Mouse (Mus musculus) limb, embryonic 15.5 days (tissue): Measurements from ENCODE around the gene Lman1l. TPM values are rescaled to one million over a fixed set of nuclear protein-coding genes. Genes with fewer than 3 reads are reported as not detected.

Source experiments
- ATAC-seq: fragments of 200-750 bp; cut with Nextera tagmentation; 2 replicates; pipeline ENCODE4 v1.8.0; 2017; ENCODE audit warnings: low read depth, moderate TSS enrichment; ENCODE audit not compliant: insufficient number of reproducible peaks, low FRiP score, low TSS enrichment
- H3K27ac ChIP-seq: fragments of 300-500 bp; sonication (generic); 2 replicates; pipeline ENCODE4 v1.5.1; 2015; ENCODE audit warnings: moderate library complexity, mild to moderate bottlenecking, inconsistent platforms
- H3K27me3 ChIP-seq: fragments of 300-500 bp; sonication (generic); 2 replicates; pipeline ENCODE4 v1.6.1; 2015; ENCODE audit warnings: inconsistent platforms
- H3K36me3 ChIP-seq: fragments of 300-500 bp; sonication (generic); 2 replicates; pipeline ENCODE4 v1.6.1; 2015; ENCODE audit warnings: inconsistent platforms
- H3K4me1 ChIP-seq: fragments of 300-500 bp; sonication (generic); 2 replicates; pipeline ENCODE4 v1.6.1; 2015; ENCODE audit warnings: inconsistent platforms
- H3K4me2 ChIP-seq: fragments of 300-500 bp; sonication (generic); 2 replicates; pipeline ENCODE4 v1.6.1; 2015; ENCODE audit warnings: mild to moderate bottlenecking, inconsistent platforms
- H3K4me3 ChIP-seq: fragments of 300-500 bp; sonication (generic); 2 replicates; pipeline ENCODE4 v1.5.1; 2015; ENCODE audit warnings: mild to moderate bottlenecking, inconsistent platforms
- H3K9ac ChIP-seq: fragments of 300-500 bp; sonication (generic); 2 replicates; pipeline ENCODE4 v1.6.1; 2015; ENCODE audit warnings: inconsistent platforms
- H3K9me3 ChIP-seq: fragments of 300-500 bp; sonication (generic); 2 replicates; pipeline ENCODE4 v1.6.1; 2016; ENCODE audit warnings: inconsistent platforms
- WGBS: fragments of 180-500 bp; shearing (Covaris S2); methylation state at CpG from one replicate; pipeline ENCODE4 v1.1.7; 2015; 5-methylcytosine and 5-hydroxymethylcytosine counted together
- polyA plus RNA-seq: library from polyadenylated mRNA; unstranded; fragments of >200 nt; fragmentation: Nextera tagmentation; extraction: Ambion mirVana; gene quantifications from 2 replicates; pipeline ENCODE4 v1.2.1, GENCODE M21; 2015

Lman1l gene
- polyA plus RNA-seq, 1 experiment from 2014 or later: not detected

DNA sequence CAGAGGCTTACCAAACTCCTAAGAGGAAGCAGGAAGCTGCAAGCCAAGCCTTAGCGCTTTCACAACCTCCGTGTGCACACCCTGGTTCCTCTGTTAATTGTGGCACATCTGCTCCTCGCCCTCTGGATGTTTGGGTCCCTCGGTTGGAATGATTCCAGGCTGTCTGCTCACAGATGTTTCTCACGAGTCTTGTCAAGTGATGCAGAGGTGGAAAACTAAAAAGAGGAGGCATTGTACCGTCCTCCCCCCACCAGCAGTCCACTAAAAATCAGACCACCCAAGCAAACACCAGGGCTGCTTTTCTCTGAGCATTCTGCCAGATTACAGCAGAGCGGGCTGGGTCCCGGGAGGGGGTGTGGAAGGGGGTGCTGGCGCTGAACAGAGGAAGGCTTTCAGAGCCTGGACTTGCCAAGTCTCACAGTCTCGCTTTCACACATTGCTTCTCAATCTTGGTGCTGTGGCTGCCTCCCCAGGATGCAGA, 54.8 kb downstream of the Lman1l start:
- Histone ChIP-seq H3K9ac (no peak overlapping the region), H3K4me1 (peaks cover 47% of the 10 kb centered on the region), H3K36me3 (peaks cover 26% of the 10 kb centered on the region), H3K27me3 (no peaks in the 10 kb centered on the region), H3K4me2 (0 out of 2 replicates have a peak overlapping the region, but pooled peaks have one; percentile 24), H3K4me3 (no peak overlapping the region), H3K27ac (peak overlapping the region; percentile 83), H3K9me3 (no peaks in the 10 kb centered on the region)
- WGBS: 19% methylated on average over 10 of the region's 10 CpGs
- ATAC-seq: peak; percentile 67

DNA sequence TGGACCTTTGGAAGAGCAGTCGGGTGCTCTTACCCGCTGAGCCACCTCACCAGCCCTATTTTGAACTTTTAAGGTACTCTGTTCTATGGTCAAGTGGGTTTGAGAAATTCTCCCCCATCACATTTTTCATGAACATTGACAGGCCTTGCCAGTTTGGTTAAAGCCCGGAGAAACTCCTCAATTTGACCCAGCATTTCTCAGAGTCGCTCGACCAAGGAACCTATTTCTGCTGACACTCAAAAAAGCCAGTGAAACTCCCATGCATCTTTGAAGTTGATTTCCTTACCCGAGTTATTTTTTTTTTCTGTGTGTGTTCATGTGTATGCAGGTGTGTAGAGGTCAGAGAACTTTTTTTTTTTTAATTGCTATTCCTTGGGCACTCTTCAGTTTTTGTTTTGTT, 56.0 kb downstream of the Lman1l start:
- Histone ChIP-seq H3K27me3 (no peaks in the 10 kb centered on the region), H3K9me3 (no peaks in the 10 kb centered on the region), H3K27ac (no peak overlapping the region), H3K9ac (no peak overlapping the region), H3K4me3 (no peak overlapping the region), H3K36me3 (peaks cover 17% of the 10 kb centered on the region), H3K4me1 (peaks cover 52% of the 10 kb centered on the region), H3K4me2 (no peak overlapping the region)
- no peak for ATAC-seq
- WGBS: 83% methylated on average over 6 of the region's 6 CpGs

DNA sequence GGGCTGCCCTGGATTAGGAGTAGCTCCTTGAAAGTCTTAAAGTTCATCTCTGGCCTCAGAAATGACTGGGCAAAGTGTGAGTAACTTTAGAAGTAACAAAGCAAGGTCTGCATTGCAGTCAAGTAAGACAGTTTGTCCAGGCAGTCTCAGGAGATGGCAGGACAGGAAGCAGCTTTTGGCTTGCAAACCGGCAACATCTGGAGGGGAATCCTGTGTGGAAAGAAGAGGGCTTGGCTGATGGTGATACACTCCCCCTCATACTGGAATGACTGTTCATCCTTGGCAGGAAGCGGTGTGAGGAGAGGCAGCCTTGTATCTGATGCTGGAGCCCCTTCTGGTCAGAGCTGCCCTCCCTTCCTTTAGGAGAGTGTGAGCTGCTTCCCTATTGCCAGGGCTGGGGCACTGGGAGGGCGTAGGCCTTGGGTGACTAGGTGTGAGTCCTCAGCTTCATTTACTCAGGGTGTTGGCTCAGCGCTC, 57.6 kb downstream of the Lman1l start:
- ATAC-seq: no peak
- H3K4me3 ChIP-seq: no peak overlapping the region
- H3K9ac ChIP-seq: no peak overlapping the region
- peak overlapping the region; percentile 70 for H3K27ac ChIP-seq
- no peaks in the 10 kb centered on the region for H3K27me3 ChIP-seq
- 0 out of 2 replicates have a peak overlapping the region, but pooled peaks have one; percentile 2 for H3K4me2 ChIP-seq
- peaks cover under 1% of the 10 kb centered on the region; the same call in 1 of the 2 replicates for H3K36me3 ChIP-seq
- H3K9me3 ChIP-seq: no peaks in the 10 kb centered on the region
- peaks cover 49% of the 10 kb centered on the region for H3K4me1 ChIP-seq
- 62% methylated on average over 4 of the region's 4 CpGs for WGBS

- no peaks in the 10 kb centered on the region for H3K27me3 ChIP-seq
- peak overlapping the region; percentile 86 for H3K4me2 ChIP-seq
- 68% methylated on average over 13 of the region's 13 CpGs for WGBS
- peak overlapping the region; percentile 67 for H3K27ac ChIP-seq
- H3K4me3 ChIP-seq: peak overlapping the region; percentile 71
- no peaks in the 10 kb centered on the region for H3K9me3 ChIP-seq
- ATAC-seq: no peak
- H3K9ac ChIP-seq: no peak overlapping the region
- no peaks in the 10 kb centered on the region for H3K36me3 ChIP-seq
- H3K4me1 ChIP-seq: peaks cover 41% of the 10 kb centered on the region
Observed at GRCm38 (mm10) chr9:57561711-57562099, 58.9 kb downstream of the Lman1l start.

DNA sequence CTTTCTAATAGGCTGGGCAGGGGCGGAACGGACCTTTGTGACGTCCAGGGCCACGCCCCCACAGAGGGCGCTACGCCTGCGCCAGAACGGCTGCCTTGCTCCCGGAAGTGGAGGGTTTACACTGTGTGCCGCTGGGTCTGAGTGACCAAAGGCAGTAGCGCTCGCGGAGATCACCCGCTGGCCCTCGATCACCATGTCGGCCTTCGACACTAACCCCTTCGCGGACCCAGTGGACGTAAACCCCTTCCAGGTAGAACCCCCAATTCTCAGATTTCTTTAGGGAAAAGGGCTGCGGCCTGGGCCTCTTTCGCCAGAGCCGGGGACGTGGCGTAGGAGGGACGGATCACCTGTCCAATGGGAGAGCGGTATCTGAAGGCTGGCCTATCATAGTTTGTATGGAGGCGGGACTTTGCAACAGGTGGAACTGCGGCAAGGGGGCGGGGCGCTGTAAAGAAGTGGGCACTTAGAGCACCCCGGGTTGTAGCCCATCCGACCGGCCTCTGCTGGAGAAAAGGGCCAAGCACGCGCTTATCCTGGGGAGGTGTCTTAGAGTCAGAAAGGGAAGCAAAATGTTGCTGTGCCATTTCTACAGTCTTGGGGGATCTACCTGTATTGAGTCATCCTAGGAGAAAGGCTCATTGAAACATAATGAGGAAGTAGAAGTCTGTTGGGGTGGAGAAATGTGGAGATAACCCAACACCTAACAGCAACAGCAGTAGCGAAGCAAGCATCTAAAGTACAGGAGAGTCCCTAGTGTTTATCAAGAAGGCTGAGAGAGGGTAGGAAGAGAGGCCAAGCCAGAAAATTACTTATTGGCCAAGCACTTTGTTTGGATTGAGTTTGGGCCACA, 59.5 kb downstream of the Lman1l start, which contains the start of gene Scamp2:
Scamp2 (plus strand) TSS at position 83 of the 850 bp plus-strand sequence.
- Histone ChIP-seq H3K9ac (peak within 1 kb of the TSS; percentile 70), H3K9me3 (no peaks in the 10 kb centered on the region), H3K36me3 (no peaks in the 10 kb centered on the region), H3K4me1 (peaks cover 35% of the 10 kb centered on the region), H3K4me3 (peak within 1 kb of the TSS; percentile 71), H3K27ac (peak within 1 kb of the TSS; percentile 74), H3K4me2 (peak within 1 kb of the TSS; percentile 86), H3K27me3 (no peaks in the 10 kb centered on the region)
- WGBS: under 1% methylated on average over 37 of the region's 37 CpGs
- peak; percentile 97 for ATAC-seq

- no peaks in the 10 kb centered on the region for H3K9me3 ChIP-seq
- H3K4me3 ChIP-seq: peak overlapping the region; percentile 71
- peak overlapping the region; percentile 70; the same call in 1 of the 2 replicates for H3K9ac ChIP-seq
- H3K27ac ChIP-seq: no peak overlapping the region; the same call in 1 of the 2 replicates
- WGBS: 25% methylated on average over 7 of the region's 7 CpGs
- no peak for ATAC-seq
- H3K27me3 ChIP-seq: no peaks in the 10 kb centered on the region
- peak overlapping the region; percentile 86 for H3K4me2 ChIP-seq
- no peaks in the 10 kb centered on the region for H3K36me3 ChIP-seq
- peaks cover 27% of the 10 kb centered on the region for H3K4me1 ChIP-seq
Observed at GRCm38 (mm10) chr9:57560263-57560662, 60.3 kb downstream of the Lman1l start.

GRCm38 (mm10) chr9:57559568-57559967, 61.0 kb downstream of the Lman1l start:
- Histone ChIP-seq H3K9ac (no peak overlapping the region), H3K36me3 (no peaks in the 10 kb centered on the region), H3K4me1 (peaks cover 25% of the 10 kb centered on the region), H3K4me3 (no peak overlapping the region), H3K27ac (no peak overlapping the region), H3K9me3 (no peaks in the 10 kb centered on the region), H3K27me3 (no peaks in the 10 kb centered on the region), H3K4me2 (no peak overlapping the region)
- ATAC-seq: no peak
- 56% methylated on average over 2 of the region's 2 CpGs for WGBS

GRCm38 (mm10) chr9:57558625-57559024, 61.9 kb downstream of the Lman1l start:
- Histone ChIP-seq H3K36me3 (no peaks in the 10 kb centered on the region), H3K27ac (no peak overlapping the region), H3K9me3 (no peaks in the 10 kb centered on the region), H3K4me1 (peaks cover 25% of the 10 kb centered on the region), H3K4me2 (no peak overlapping the region), H3K27me3 (no peaks in the 10 kb centered on the region), H3K9ac (no peak overlapping the region), H3K4me3 (no peak overlapping the region)
- WGBS: 89% methylated on average over 4 of the region's 4 CpGs
- ATAC-seq: no peak

DNA sequence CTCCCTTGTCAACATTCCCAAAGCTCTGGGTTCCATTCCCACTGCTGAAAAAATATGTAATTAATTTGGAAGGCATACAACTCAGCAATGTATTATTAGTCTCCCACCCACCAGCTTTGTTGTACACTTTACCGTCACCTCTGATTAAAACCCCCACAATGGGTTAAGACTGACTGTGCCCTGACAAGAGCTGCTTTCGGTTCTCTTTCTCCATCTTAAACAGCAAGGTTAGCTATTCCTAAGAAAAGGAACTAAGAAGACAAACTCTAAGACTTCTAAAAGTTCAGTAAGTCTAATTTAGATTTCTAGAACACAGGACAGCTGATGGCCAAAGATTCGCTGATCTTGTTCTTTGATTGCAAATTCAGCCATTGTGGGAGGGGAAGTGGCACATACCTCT, 63.4 kb downstream of the Lman1l start:
- no peaks in the 10 kb centered on the region for H3K9me3 ChIP-seq
- no peak for ATAC-seq
- H3K4me2 ChIP-seq: no peak overlapping the region
- no peak overlapping the region for H3K27ac ChIP-seq
- H3K36me3 ChIP-seq: no peaks in the 10 kb centered on the region
- no peaks in the 10 kb centered on the region for H3K27me3 ChIP-seq
- peaks cover 17% of the 10 kb centered on the region for H3K4me1 ChIP-seq
- H3K4me3 ChIP-seq: no peak overlapping the region
- H3K9ac ChIP-seq: no peak overlapping the region
- 70% methylated on average over 3 of the region's 3 CpGs for WGBS

Other genes starting within 250 kb of the Lman1l start
- 23.3 and 25.5 TPM in 2 replicates for gene Ppcdc, start 180.7 kb downstream of the Lman1l start, polyA plus RNA-seq
- 12.7 and 14.2 TPM in 2 replicates for gene Scamp5, start 152.7 kb downstream of the Lman1l start, polyA plus RNA-seq
- 0.40 and 1.1 TPM in 2 replicates for gene Rpp25, start 116.7 kb downstream of the Lman1l start, polyA plus RNA-seq
- gene Cox5a, start 99.5 kb downstream of the Lman1l start, polyA plus RNA-seq: 411 and 426 TPM in 2 replicates
- gene Fam219b, start 83.2 kb downstream of the Lman1l start, polyA plus RNA-seq: 26.8 and 27.5 TPM in 2 replicates
- 37.9 and 49.8 TPM in 2 replicates for gene Mpi, start 68.0 kb downstream of the Lman1l start, polyA plus RNA-seq
- 86.4 and 94.3 TPM in 2 replicates for gene Scamp2, start 59.8 kb downstream of the Lman1l start, polyA plus RNA-seq
- 21.2 and 23.2 TPM in 2 replicates for gene Ulk3, start 31.3 kb downstream of the Lman1l start, polyA plus RNA-seq
- gene Cplx3, start 14.5 kb downstream of the Lman1l start, polyA plus RNA-seq: 0.36 TPM in 1 of 2 replicates, not detected in the other
- 24.2 and 29.0 TPM in 2 replicates for gene Csk, start 32.9 kb upstream of the Lman1l start, polyA plus RNA-seq
- not detected in 2 replicates for gene Cyp1a2, start 62.9 kb upstream of the Lman1l start, polyA plus RNA-seq
- gene Cyp1a1, start 67.2 kb upstream of the Lman1l start, polyA plus RNA-seq: 0.08 TPM in 1 of 2 replicates, not detected in the other
- gene Edc3, start 87.8 kb upstream of the Lman1l start, polyA plus RNA-seq: 32.9 and 33.9 TPM in 2 replicates
- 64.7 and 80.3 TPM in 2 replicates for gene Clk3, start 145.1 kb upstream of the Lman1l start, polyA plus RNA-seq
- 3.6 and 3.8 TPM in 2 replicates for gene Arid3b, start 216.0 kb upstream of the Lman1l start, polyA plus RNA-seq